Mouse (Mus musculus): ENCODE data around the gene Exoc2. TPM values are rescaled to one million over a fixed set of nuclear protein-coding genes. Genes with fewer than 3 reads are reported as not detected.

The Exoc2 gene
- polyA plus RNA-seq, 2 experiments: 7.0 to 13.8 TPM

DNA sequence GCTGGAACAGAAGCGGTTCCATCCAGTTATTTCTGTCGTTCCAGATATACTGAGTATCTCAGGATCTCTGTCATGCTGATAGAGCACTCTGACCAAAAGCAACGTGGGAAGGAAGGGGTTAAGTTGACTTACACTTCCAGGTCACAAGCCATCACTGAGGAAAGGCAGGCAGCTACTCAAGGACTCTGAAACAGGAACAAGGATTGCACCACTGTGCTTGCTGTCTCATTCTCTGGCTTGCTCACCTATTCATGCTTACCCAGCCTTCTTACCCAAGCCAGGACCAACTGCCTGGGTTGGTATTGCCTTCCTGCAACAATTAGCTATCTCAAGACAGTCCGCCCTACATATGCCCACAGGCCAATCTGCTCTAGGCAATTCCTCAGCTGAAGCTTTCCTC, 31.1 kb upstream of the Exoc2 start:
- H3K4me2 ChIP-seq (ENCODE audit: low read depth): no peak overlapping the region
- WGBS (ENCODE audit: insufficient replicate concordance): 45% methylated on average over 4 of the region's 4 CpGs
- H3K9me3 ChIP-seq (ENCODE audit: control insufficient read depth, low read length): no peaks in the 10 kb centered on the region
- no peaks in the 10 kb centered on the region for H3K36me3 ChIP-seq (replicated peaks; ENCODE audit: control insufficient read depth, insufficient read depth, low read depth)
- H3K4me1 ChIP-seq (replicated peaks; ENCODE audit: control insufficient read depth in 2 of 2, insufficient read depth in 2 of 2, low read length in 1 of 2): no peaks in the 10 kb centered on the region
- TF ChIP-seq CTCF (IDR thresholded peaks at IDR 0.05; ENCODE audit: low read depth): no peak
- TF ChIP-seq EP300 (IDR thresholded peaks at IDR 0.05; ENCODE audit: low read depth): no peak
- DNase-seq (ENCODE audit: low read depth in 3 of 3, low spot score in 3 of 3) (no peak), ATAC-seq (ENCODE audit: insufficient read depth) (no peak)
- H3K27ac ChIP-seq: no peak overlapping the region
- no peak overlapping the region for H3K9ac ChIP-seq (replicated peaks)
- H3K27me3 ChIP-seq (ENCODE audit: control insufficient read depth, insufficient read depth, low read length): no peaks in the 10 kb centered on the region
- H3K4me3 ChIP-seq (ENCODE audit: insufficient read depth in 1 of 2, low read depth in 2 of 2, low read length in 2 of 2): no peak overlapping the region

DNA sequence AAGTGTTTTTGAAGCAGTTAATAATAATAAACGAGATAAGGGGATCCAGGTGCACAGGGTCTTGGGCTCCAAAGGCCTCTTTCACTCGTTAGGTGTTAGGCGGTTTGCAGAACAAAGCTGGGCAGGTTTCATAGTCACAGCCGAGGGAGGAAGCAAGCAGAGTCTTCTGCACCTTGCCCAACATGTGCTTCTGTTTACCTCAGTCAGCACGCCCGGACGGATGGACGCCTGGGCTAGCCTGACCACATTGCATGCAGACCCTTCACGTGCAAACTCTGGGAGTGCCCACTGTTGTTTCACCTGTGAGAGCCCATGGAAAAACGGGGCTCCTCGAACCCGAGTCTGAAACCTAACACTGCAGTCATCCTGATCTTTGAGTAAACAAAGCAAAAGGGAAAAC, 30.6 kb upstream of the Exoc2 start:
- 36% methylated on average over 12 of the region's 12 CpGs for WGBS (ENCODE audit: insufficient replicate concordance)
- TF ChIP-seq CTCF (IDR thresholded peaks at IDR 0.05; ENCODE audit: low read depth): no peak
- no peak for TF ChIP-seq EP300 (IDR thresholded peaks at IDR 0.05; ENCODE audit: low read depth)
- Histone ChIP-seq H3K27me3 (ENCODE audit: control insufficient read depth, insufficient read depth, low read length) (no peaks in the 10 kb centered on the region), H3K4me2 (ENCODE audit: low read depth) (no peak overlapping the region), H3K4me1 (replicated peaks; ENCODE audit: control insufficient read depth in 2 of 2, insufficient read depth in 2 of 2, low read length in 1 of 2) (no peaks in the 10 kb centered on the region), H3K9me3 (ENCODE audit: control insufficient read depth, low read length) (no peaks in the 10 kb centered on the region), H3K27ac (no peak overlapping the region), H3K4me3 (ENCODE audit: insufficient read depth in 1 of 2, low read depth in 2 of 2, low read length in 2 of 2) (no peak overlapping the region), H3K36me3 (replicated peaks; ENCODE audit: control insufficient read depth, insufficient read depth, low read depth) (no peaks in the 10 kb centered on the region), H3K9ac (replicated peaks) (no peak overlapping the region)
- no peak for ATAC-seq (ENCODE audit: insufficient read depth)
- no peak for DNase-seq (ENCODE audit: low read depth in 3 of 3, low spot score in 3 of 3)

- no peak overlapping the region for H3K27ac ChIP-seq
- DNase-seq (ENCODE audit: low read depth in 3 of 3, low spot score in 3 of 3): no peak
Observed at GRCm38 (mm10) chr13:30999799-31000198, 25.9 kb upstream of the Exoc2 start.

GRCm38 (mm10) chr13:30997526-30998253, 23.8 kb upstream of the Exoc2 start:
- TF ChIP-seq CTCF (IDR thresholded peaks at IDR 0.05; ENCODE audit: low read depth): no peak
- no peak for TF ChIP-seq EP300 (IDR thresholded peaks at IDR 0.05; ENCODE audit: low read depth)
- H3K36me3 ChIP-seq (replicated peaks; ENCODE audit: control insufficient read depth, insufficient read depth, low read depth): no peaks in the 10 kb centered on the region
- ATAC-seq (ENCODE audit: insufficient read depth): no peak
- H3K27ac ChIP-seq: no peak overlapping the region
- H3K4me1 ChIP-seq (replicated peaks; ENCODE audit: control insufficient read depth in 2 of 2, insufficient read depth in 2 of 2, low read length in 1 of 2): no peaks in the 10 kb centered on the region
- H3K27me3 ChIP-seq (ENCODE audit: control insufficient read depth, insufficient read depth, low read length): no peaks in the 10 kb centered on the region
- 65% methylated on average over 8 of the region's 8 CpGs for WGBS (ENCODE audit: insufficient replicate concordance)
- H3K4me3 ChIP-seq (ENCODE audit: insufficient read depth in 1 of 2, low read depth in 2 of 2, low read length in 2 of 2): no peak overlapping the region
- no peak overlapping the region for H3K9ac ChIP-seq (replicated peaks)
- no peaks in the 10 kb centered on the region for H3K9me3 ChIP-seq (ENCODE audit: control insufficient read depth, low read length)
- no peak overlapping the region for H3K4me2 ChIP-seq (ENCODE audit: low read depth)
- no peak for DNase-seq (ENCODE audit: low read depth in 3 of 3, low spot score in 3 of 3)

More at GRCm38 (mm10) chr13:30999799-31000198, 25.9 kb upstream of the Exoc2 start:
- no peak for ATAC-seq (ENCODE audit: insufficient read depth)
- H3K27me3 ChIP-seq (ENCODE audit: control insufficient read depth, insufficient read depth, low read length): no peaks in the 10 kb centered on the region
- no peak for TF ChIP-seq EP300 (IDR thresholded peaks at IDR 0.05; ENCODE audit: low read depth)
- no peak for TF ChIP-seq CTCF (IDR thresholded peaks at IDR 0.05; ENCODE audit: low read depth)
- no peaks in the 10 kb centered on the region for H3K9me3 ChIP-seq (ENCODE audit: control insufficient read depth, low read length)
- H3K36me3 ChIP-seq (replicated peaks; ENCODE audit: control insufficient read depth, insufficient read depth, low read depth): no peaks in the 10 kb centered on the region
- H3K9ac ChIP-seq (replicated peaks): no peak overlapping the region
- H3K4me2 ChIP-seq (ENCODE audit: low read depth): no peak overlapping the region
- H3K4me3 ChIP-seq (ENCODE audit: insufficient read depth in 1 of 2, low read depth in 2 of 2, low read length in 2 of 2): no peak overlapping the region
- 54% methylated on average over 6 of the region's 6 CpGs for WGBS (ENCODE audit: insufficient replicate concordance)
- no peaks in the 10 kb centered on the region for H3K4me1 ChIP-seq (replicated peaks; ENCODE audit: control insufficient read depth in 2 of 2, insufficient read depth in 2 of 2, low read length in 1 of 2)

GRCm38 (mm10) chr13:30994249-30994858, 20.5 kb upstream of the Exoc2 start:
- H3K4me1 ChIP-seq (replicated peaks; ENCODE audit: control insufficient read depth in 2 of 2, insufficient read depth in 2 of 2, low read length in 1 of 2): no peaks in the 10 kb centered on the region
- ATAC-seq (ENCODE audit: insufficient read depth) (no peak), DNase-seq (ENCODE audit: low read depth in 3 of 3, low spot score in 3 of 3) (no peak)
- no peak for TF ChIP-seq EP300 (IDR thresholded peaks at IDR 0.05; ENCODE audit: low read depth)
- TF ChIP-seq CTCF (IDR thresholded peaks at IDR 0.05; ENCODE audit: low read depth): no peak
- H3K36me3 ChIP-seq (replicated peaks; ENCODE audit: control insufficient read depth, insufficient read depth, low read depth): no peaks in the 10 kb centered on the region
- no peak overlapping the region for H3K27ac ChIP-seq
- no peak overlapping the region for H3K4me2 ChIP-seq (ENCODE audit: low read depth)
- H3K27me3 ChIP-seq (ENCODE audit: control insufficient read depth, insufficient read depth, low read length): no peaks in the 10 kb centered on the region
- H3K9me3 ChIP-seq (ENCODE audit: control insufficient read depth, low read length): no peaks in the 10 kb centered on the region
- H3K9ac ChIP-seq (replicated peaks): no peak overlapping the region
- 36% methylated on average over 6 of the region's 6 CpGs for WGBS (ENCODE audit: insufficient replicate concordance)
- H3K4me3 ChIP-seq (ENCODE audit: insufficient read depth in 1 of 2, low read depth in 2 of 2, low read length in 2 of 2): no peak overlapping the region
